Mouse (Mus musculus): ENCODE results near the gene Pomt1.

Gene Pomt1

GRCm38 (mm10) chr2:32235886-32236759, at the start of gene Pomt1:
Gene Pomt1 (plus strand): TSS chr2:32236590.
- DNase-seq (ENCODE audit: low read depth, low spot score): peak; percentile 96

- DNase-seq (ENCODE audit: low read depth, low spot score): no peak
Observed at GRCm38 (mm10) chr2:32187019-32187551, 49.3 kb upstream of the Pomt1 start.

- DNase-seq (ENCODE audit: low read depth, low spot score): peak; percentile 77
Observed at GRCm38 (mm10) chr2:32187649-32188048, 48.7 kb upstream of the Pomt1 start.

- DNase-seq (ENCODE audit: low read depth, low spot score): no peak
Observed at GRCm38 (mm10) chr2:32189060-32189681, 47.2 kb upstream of the Pomt1 start.

- DNase-seq (ENCODE audit: low read depth, low spot score): no peak
Observed at GRCm38 (mm10) chr2:32190620-32191019, 45.8 kb upstream of the Pomt1 start.

- DNase-seq (ENCODE audit: low read depth, low spot score): peak; percentile 64
Observed at GRCm38 (mm10) chr2:32191872-32192507, 44.4 kb upstream of the Pomt1 start.

GRCm38 (mm10) chr2:32198977-32199376, 37.4 kb upstream of the Pomt1 start:
- DNase-seq (ENCODE audit: low read depth, low spot score): no peak

- DNase-seq (ENCODE audit: low read depth, low spot score): no peak
Observed at GRCm38 (mm10) chr2:32200033-32200432, 36.4 kb upstream of the Pomt1 start.

- DNase-seq (ENCODE audit: low read depth, low spot score): no peak
Observed at GRCm38 (mm10) chr2:32200712-32201111, 35.7 kb upstream of the Pomt1 start.

GRCm38 (mm10) chr2:32201527-32201926, 34.9 kb upstream of the Pomt1 start:
- DNase-seq (ENCODE audit: low read depth, low spot score): no peak

GRCm38 (mm10) chr2:32203853-32204252, 32.5 kb upstream of the Pomt1 start:
- no peak for DNase-seq (ENCODE audit: low read depth, low spot score)

GRCm38 (mm10) chr2:32207682-32208081, 28.7 kb upstream of the Pomt1 start:
- DNase-seq (ENCODE audit: low read depth, low spot score): no peak

GRCm38 (mm10) chr2:32211689-32212088, 24.7 kb upstream of the Pomt1 start:
- DNase-seq (ENCODE audit: low read depth, low spot score): no peak

GRCm38 (mm10) chr2:32213000-32213399, 23.4 kb upstream of the Pomt1 start:
- no peak for DNase-seq (ENCODE audit: low read depth, low spot score)

GRCm38 (mm10) chr2:32215576-32215975, 20.8 kb upstream of the Pomt1 start:
- DNase-seq (ENCODE audit: low read depth, low spot score): no peak

GRCm38 (mm10) chr2:32216506-32216905, 19.9 kb upstream of the Pomt1 start:
- no peak for DNase-seq (ENCODE audit: low read depth, low spot score)

GRCm38 (mm10) chr2:32217656-32218055, 18.7 kb upstream of the Pomt1 start:
- DNase-seq (ENCODE audit: low read depth, low spot score): no peak

GRCm38 (mm10) chr2:32218113-32218512, 18.3 kb upstream of the Pomt1 start:
- DNase-seq (ENCODE audit: low read depth, low spot score): peak; percentile 47

GRCm38 (mm10) chr2:32218541-32219334, 17.7 kb upstream of the Pomt1 start:
- DNase-seq (ENCODE audit: low read depth, low spot score): no peak

GRCm38 (mm10) chr2:32219501-32219900, 16.9 kb upstream of the Pomt1 start:
- no peak for DNase-seq (ENCODE audit: low read depth, low spot score)

GRCm38 (mm10) chr2:32220021-32220420, 16.4 kb upstream of the Pomt1 start:
- DNase-seq (ENCODE audit: low read depth, low spot score): peak; percentile 76
